Mouse (Mus musculus) kidney, embryonic 15.5 days (tissue): ENCODE results near the gene Slc16a8. TPM values are rescaled to one million over a fixed set of nuclear protein-coding genes. Genes with fewer than 3 reads are reported as not detected.

Experiments used
- ATAC-seq: fragments of 200-750 bp; cut with Nextera tagmentation; replicated peaks from 2 replicates; pipeline ENCODE4 v1.8.0; 2017; ENCODE audit warnings: moderate TSS enrichment; ENCODE audit not compliant: low FRiP score
- H3K27ac ChIP-seq: fragments of 300-500 bp; sonication (generic); 2 replicates; pipeline ENCODE4 v1.5.1; 2015; ENCODE audit warnings: mild to moderate bottlenecking, inconsistent platforms
- H3K27me3 ChIP-seq: fragments of 300-500 bp; sonication (generic); 2 replicates; pipeline ENCODE4 v1.6.1; 2015; ENCODE audit warnings: inconsistent platforms
- H3K36me3 ChIP-seq: fragments of 300-500 bp; sonication (generic); 2 replicates; pipeline ENCODE4 v1.6.1; 2015; ENCODE audit warnings: inconsistent platforms
- H3K4me1 ChIP-seq: fragments of 300-500 bp; sonication (generic); 2 replicates; pipeline ENCODE4 v1.6.1; 2015; ENCODE audit warnings: inconsistent platforms
- H3K4me2 ChIP-seq: fragments of 300-500 bp; sonication (generic); 2 replicates; pipeline ENCODE4 v1.6.1; 2015; ENCODE audit warnings: moderate library complexity, mild to moderate bottlenecking, inconsistent platforms
- H3K4me3 ChIP-seq: fragments of 300-500 bp; sonication (generic); replicated peaks from 2 replicates; pipeline ENCODE4 v1.5.1; 2015; ENCODE audit warnings: mild to moderate bottlenecking, inconsistent platforms
- H3K9ac ChIP-seq: fragments of 300-500 bp; sonication (generic); 2 replicates; pipeline ENCODE4 v1.6.1; 2015; ENCODE audit warnings: mild to moderate bottlenecking, inconsistent platforms
- H3K9me3 ChIP-seq: fragments of 300-500 bp; sonication (generic); replicated peaks from 2 replicates; pipeline ENCODE4 v1.6.1; 2016; ENCODE audit warnings: inconsistent platforms
- WGBS: fragments of 180-500 bp; shearing (Covaris S2); methylation state at CpG from one replicate; pipeline ENCODE4 v1.1.7; 2015; ENCODE audit warnings: mixed read lengths; 5-methylcytosine and 5-hydroxymethylcytosine counted together
- polyA plus RNA-seq: library from polyadenylated mRNA; unstranded; fragments of >200 nt; fragmentation: Nextera tagmentation; extraction: Ambion mirVana; gene quantifications from 2 replicates; pipeline ENCODE4 v1.2.1, GENCODE M21; 2015

Gene Slc16a8
- polyA plus RNA-seq, 1 experiment from 2014 or later, result 0.26 TPM

DNA sequence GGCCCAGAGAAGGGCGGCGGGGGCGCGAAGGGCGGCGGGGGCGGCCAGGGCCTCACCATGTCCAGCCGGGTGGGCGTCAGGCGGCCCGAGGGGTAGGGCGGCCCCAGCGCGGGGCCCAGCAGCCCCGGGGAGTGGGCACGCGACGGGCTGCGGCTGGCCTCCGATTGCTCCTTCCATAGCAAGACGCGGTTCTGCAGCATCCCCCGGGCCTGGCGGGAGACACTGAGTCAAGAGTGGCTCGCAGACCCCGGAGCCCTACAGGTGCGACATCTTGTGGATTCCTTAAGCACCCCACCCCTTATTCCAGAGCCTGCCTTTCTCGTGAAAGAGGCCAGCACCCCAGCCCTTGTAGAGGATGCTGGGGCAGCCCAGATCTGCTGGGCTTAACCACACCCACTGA, 7.2 kb upstream of the Slc16a8 start:
- 0% methylated on average over 28 of the region's 28 CpGs for WGBS
- H3K36me3 ChIP-seq, result no peaks in the 10 kb centered on the region
- peak overlapping the region; percentile 100 for H3K4me2 ChIP-seq
- peak; percentile 47 for ATAC-seq
- H3K27ac ChIP-seq, result no peak overlapping the region
- peaks cover 37% of the 10 kb centered on the region for H3K4me1 ChIP-seq
- H3K9me3 ChIP-seq, result no peaks in the 10 kb centered on the region
- peaks cover 57% of the 10 kb centered on the region for H3K27me3 ChIP-seq
- H3K4me3 ChIP-seq, result peak overlapping the region; percentile 64
- H3K9ac ChIP-seq, result peak overlapping the region; percentile 60

DNA sequence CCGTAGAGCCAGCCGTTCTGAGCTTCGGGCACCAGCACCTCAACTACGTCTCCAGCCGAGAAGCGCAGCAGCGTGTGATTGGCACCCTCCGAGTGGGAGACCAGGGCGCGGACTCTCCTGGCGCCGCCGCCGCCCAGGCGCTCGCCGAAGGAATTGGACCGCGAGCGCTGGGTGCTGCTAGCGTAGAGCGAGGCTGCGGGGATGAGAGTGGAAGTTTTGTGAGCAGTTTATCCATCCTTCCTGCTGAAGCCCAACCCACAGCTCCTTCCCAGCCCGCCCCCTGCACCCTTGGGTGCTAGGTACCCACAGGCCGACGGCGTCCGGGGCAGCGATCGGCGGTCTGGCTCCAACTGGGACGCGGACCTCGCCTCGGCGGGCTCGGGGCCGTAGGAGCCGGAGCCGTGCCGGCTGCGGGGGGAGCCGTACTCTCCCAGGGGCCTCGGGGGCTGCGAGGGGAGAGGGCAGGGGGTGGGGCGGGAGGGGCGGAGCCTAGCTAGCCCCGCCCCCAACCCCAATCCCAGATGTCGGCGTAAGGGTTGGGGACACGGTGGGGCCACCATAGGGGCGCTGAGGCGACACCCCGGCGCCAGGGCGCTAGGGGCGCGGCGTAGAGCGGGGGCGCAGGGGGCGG, 6.6 kb upstream of the Slc16a8 start:
- Histone ChIP-seq H3K9me3 (no peaks in the 10 kb centered on the region), H3K36me3 (no peaks in the 10 kb centered on the region), H3K4me1 (peaks cover 37% of the 10 kb centered on the region), H3K4me3 (peak overlapping the region; percentile 64), H3K27me3 (peaks cover 52% of the 10 kb centered on the region), H3K27ac (0 out of 2 replicates have a peak overlapping the region, but pooled peaks have one; percentile 37), H3K9ac (peak overlapping the region; percentile 60), H3K4me2 (peak overlapping the region; percentile 100)
- WGBS, result under 1% methylated on average over 58 of the region's 62 CpGs
- ATAC-seq, result peak; percentile 72

DNA sequence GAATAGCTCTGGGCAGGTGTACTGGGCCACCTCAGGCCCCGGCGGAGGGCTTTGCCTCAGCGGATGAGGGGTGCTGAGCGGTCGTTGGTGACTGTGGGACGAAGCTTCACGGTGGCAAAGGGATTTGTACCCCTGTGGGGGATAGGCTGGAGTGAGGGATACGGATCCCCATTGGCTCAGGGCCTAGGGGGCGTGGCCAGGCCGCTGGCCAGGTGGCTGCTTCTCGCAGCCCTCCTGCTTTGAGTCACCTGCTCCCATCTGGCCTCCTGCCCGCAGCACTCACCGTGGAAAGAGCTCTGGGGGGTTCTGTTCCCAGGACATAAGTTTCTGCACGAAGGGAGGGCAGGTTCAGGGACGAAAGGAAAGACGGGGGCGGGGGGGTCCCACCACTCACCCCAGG, 4.0 kb upstream of the Slc16a8 start:
- Histone ChIP-seq H3K9me3 (no peaks in the 10 kb centered on the region), H3K4me3 (no peak overlapping the region), H3K27ac (0 out of 2 replicates have a peak overlapping the region, but pooled peaks have one; percentile 22), H3K4me1 (peaks cover 39% of the 10 kb centered on the region), H3K9ac (no peak overlapping the region), H3K36me3 (no peaks in the 10 kb centered on the region), H3K4me2 (no peak overlapping the region), H3K27me3 (peaks cover 60% of the 10 kb centered on the region)
- WGBS, result 40% methylated on average over 17 of the region's 17 CpGs
- ATAC-seq, result 0 out of 2 replicates have a peak, but pooled peaks have one; percentile 14

DNA sequence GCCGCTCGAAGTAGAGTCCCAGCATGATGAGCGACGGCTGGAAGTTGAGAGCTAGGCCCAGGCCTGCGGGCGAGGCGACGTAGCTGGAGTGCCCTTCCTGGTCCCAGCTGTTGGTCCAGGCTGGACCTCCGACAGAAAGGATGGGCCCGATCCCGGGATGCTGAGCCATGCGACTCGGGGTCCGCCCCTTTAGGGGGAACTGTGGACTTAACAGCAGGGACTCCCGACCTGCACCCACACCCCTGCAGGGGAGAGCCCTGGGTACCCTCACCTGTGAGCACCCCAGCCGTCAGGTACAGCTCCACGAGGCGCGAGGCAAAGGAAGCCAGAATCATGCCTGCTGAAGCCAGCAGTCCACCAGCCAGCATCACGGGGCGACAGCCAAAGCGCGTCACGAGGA, 2.0 kb downstream of the Slc16a8 start:
- H3K36me3 ChIP-seq, result peaks cover 18% of the 10 kb centered on the region
- 30% methylated on average over 24 of the region's 24 CpGs for WGBS
- no peaks in the 10 kb centered on the region for H3K9me3 ChIP-seq
- H3K9ac ChIP-seq, result peak overlapping the region; percentile 49
- H3K27ac ChIP-seq, result no peak overlapping the region
- H3K27me3 ChIP-seq, result peaks cover 51% of the 10 kb centered on the region
- H3K4me3 ChIP-seq, result peak overlapping the region; percentile 39
- peaks cover 24% of the 10 kb centered on the region for H3K4me1 ChIP-seq
- peak overlapping the region; percentile 76 for H3K4me2 ChIP-seq
- ATAC-seq, result no peak

DNA sequence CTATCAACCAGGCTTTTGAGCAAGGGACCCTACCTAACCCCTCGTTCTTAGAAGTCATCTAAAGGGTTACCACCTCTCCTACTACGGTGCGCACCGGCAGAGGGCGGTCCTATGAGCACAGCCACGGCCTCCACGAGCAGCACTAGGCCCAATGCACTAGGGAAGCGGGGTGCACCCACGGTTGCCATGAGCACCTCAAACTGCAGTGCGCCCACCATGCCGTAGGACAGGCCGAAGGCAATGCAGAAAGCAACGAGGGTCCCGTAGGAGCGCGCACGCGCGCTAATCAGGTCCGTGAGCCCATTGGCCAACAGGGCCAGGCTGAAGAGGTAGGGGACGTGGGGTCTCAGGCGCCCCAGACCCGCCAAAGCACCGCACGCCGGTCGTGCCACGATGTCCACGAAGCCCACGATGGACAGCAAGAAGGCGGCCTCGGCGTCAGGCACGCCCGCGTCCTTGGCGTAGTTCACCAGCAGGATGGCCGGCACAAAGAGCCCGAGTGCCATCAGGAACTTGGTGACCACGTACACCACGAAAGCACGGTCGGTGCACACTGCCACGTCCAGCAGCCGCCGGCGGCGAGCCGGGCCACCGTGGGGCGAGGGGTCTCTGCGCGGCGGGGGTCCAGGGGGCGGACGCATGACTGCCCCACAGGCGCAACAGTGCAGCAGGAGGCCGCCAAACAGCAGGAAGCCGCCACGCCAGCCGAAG, 2.6 kb downstream of the Slc16a8 start:
- H3K27me3 ChIP-seq, result peaks cover 51% of the 10 kb centered on the region
- peaks cover 24% of the 10 kb centered on the region for H3K4me1 ChIP-seq
- H3K27ac ChIP-seq, result no peak overlapping the region
- peak overlapping the region; percentile 49 for H3K9ac ChIP-seq
- H3K4me2 ChIP-seq, result peak overlapping the region; percentile 76
- ATAC-seq, result peak; percentile 55
- no peaks in the 10 kb centered on the region for H3K9me3 ChIP-seq
- H3K36me3 ChIP-seq, result peaks cover 23% of the 10 kb centered on the region
- WGBS, result 3% methylated on average over 61 of the region's 61 CpGs
- peak overlapping the region; percentile 39 for H3K4me3 ChIP-seq

DNA sequence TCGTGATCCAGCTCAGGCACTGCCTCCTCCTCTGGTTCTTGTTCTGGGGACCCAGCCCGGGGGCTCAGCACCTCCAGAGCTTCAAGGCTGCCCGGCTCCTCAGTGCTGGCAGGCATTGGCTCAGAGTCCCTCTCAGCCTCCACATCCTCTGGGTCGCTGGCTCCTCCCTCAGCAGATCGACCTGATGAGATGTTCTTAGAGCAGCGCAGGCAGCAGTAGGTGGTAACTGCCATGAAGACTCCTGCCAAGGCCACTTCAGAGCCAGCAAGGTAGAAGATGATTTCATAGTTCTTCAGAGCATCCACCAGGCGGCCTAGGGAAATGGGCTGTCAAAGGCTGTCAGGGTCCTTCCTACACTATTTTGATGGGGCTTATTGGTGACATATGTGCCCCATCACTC, 3.4 kb downstream of the Slc16a8 start:
- peaks cover 24% of the 10 kb centered on the region for H3K4me1 ChIP-seq
- peaks cover 51% of the 10 kb centered on the region for H3K27me3 ChIP-seq
- 51% methylated on average over 7 of the region's 7 CpGs for WGBS
- no peak overlapping the region for H3K4me2 ChIP-seq
- H3K27ac ChIP-seq, result no peak overlapping the region
- no peaks in the 10 kb centered on the region for H3K9me3 ChIP-seq
- no peak overlapping the region for H3K4me3 ChIP-seq
- H3K36me3 ChIP-seq, result peaks cover 31% of the 10 kb centered on the region
- H3K9ac ChIP-seq, result no peak overlapping the region
- ATAC-seq, result 0 out of 2 replicates have a peak, but pooled peaks have one; percentile 29

DNA sequence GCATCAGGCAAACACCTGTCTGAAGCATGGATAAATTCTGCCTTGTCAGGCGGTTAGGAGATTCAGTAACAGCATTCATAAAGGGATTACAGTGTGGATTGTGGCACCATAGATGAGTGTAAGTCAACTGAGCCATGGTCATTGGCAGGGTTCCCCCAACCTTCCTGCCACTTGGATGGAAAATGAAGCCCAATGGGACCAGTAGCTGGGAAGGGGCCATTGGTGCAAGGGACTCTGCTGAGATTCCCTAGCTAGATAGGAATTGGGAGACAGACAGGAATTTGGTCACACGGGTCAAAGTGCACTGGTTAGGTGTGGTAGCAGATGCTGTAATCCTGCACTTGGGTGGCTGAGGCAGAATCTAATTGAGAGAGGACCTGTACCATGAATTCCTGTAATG, 4.3 kb downstream of the Slc16a8 start:
- WGBS, result 77% methylated on average over 2 of the region's 2 CpGs
- Histone ChIP-seq H3K27ac (no peak overlapping the region), H3K9me3 (no peaks in the 10 kb centered on the region), H3K4me3 (no peak overlapping the region), H3K4me2 (no peak overlapping the region), H3K36me3 (peaks cover 40% of the 10 kb centered on the region), H3K27me3 (peaks cover 45% of the 10 kb centered on the region), H3K4me1 (peaks cover 24% of the 10 kb centered on the region), H3K9ac (no peak overlapping the region)
- no peak for ATAC-seq

DNA sequence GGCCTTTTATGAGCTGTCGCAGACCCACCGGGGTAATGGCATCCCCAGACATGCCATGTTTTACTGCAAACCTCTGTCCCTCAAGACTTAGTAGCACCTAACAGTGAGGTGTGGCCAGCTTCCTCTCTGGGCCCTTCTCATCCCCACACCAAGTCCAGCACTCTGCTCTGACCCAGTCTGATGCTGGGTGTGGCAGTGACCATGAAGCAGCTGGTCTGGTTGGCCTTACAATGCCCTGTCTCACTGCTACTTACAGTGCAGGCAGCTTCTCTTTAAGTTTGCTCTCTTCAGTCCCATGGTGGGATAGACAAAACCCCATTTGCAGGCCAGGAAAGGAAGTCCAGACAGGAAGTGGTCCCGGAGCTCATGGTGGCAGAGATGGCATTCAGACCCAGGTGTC, 9.2 kb downstream of the Slc16a8 start:
- no peak overlapping the region for H3K4me2 ChIP-seq
- no peaks in the 10 kb centered on the region; the same call in 1 of the 2 replicates for H3K27me3 ChIP-seq
- H3K4me3 ChIP-seq, result no peak overlapping the region
- no peak overlapping the region for H3K27ac ChIP-seq
- no peaks in the 10 kb centered on the region for H3K9me3 ChIP-seq
- peaks cover 73% of the 10 kb centered on the region for H3K36me3 ChIP-seq
- no peak overlapping the region for H3K9ac ChIP-seq
- H3K4me1 ChIP-seq, result peaks cover 3% of the 10 kb centered on the region; the same call in 1 of the 2 replicates
- WGBS, result 92% methylated on average over 3 of the region's 3 CpGs
- no peak for ATAC-seq

DNA sequence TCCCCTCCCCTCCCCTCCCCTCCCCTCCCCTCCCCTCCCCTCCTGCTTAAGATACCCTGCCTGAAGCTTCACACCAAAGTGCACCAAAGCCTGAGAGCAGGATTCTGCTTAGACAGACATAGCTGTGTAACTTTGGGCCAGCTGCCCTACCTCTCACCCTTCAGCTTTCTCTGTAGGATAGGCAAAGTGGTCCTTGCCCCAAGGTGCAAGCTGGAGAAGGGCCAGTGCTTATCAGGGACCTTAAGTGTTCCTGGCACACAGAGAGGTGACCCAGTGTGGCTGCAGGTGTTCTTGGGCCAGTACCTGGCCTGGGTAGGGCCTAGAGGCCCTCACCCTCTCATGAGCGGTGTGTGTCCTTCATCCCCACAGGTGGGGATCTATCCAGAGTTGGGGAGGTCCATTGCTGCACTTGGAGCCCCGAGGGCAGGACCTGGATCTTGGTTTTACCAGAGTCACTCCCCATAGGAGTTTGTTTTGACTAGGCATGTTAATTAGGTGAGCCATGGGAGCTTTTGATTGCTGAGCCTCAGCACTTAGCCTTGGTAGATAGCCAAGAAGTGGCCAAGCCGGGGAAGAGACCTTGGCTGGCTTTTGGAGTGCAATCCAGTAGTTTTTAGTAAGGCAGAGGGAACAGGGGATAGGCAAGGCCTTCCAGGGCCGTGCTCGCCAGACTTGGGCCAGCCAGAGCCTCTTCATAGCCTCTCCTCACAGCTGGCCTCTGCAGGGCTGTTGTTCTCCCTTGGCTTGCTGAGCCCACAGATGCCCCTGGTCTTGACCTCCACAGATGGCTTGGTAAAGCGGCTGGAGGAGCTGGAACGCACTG, 10.3 kb downstream of the Slc16a8 start:
- no peak overlapping the region for H3K9ac ChIP-seq
- peaks cover 81% of the 10 kb centered on the region for H3K36me3 ChIP-seq
- H3K4me1 ChIP-seq, result peaks cover 3% of the 10 kb centered on the region; the same call in 1 of the 2 replicates
- no peak overlapping the region for H3K4me3 ChIP-seq
- H3K27ac ChIP-seq, result 0 out of 2 replicates have a peak overlapping the region, but pooled peaks have one; percentile 18
- ATAC-seq, result no peak
- H3K9me3 ChIP-seq, result no peaks in the 10 kb centered on the region
- no peaks in the 10 kb centered on the region for H3K27me3 ChIP-seq
- 78% methylated on average over 7 of the region's 7 CpGs for WGBS
- H3K4me2 ChIP-seq, result no peak overlapping the region

DNA sequence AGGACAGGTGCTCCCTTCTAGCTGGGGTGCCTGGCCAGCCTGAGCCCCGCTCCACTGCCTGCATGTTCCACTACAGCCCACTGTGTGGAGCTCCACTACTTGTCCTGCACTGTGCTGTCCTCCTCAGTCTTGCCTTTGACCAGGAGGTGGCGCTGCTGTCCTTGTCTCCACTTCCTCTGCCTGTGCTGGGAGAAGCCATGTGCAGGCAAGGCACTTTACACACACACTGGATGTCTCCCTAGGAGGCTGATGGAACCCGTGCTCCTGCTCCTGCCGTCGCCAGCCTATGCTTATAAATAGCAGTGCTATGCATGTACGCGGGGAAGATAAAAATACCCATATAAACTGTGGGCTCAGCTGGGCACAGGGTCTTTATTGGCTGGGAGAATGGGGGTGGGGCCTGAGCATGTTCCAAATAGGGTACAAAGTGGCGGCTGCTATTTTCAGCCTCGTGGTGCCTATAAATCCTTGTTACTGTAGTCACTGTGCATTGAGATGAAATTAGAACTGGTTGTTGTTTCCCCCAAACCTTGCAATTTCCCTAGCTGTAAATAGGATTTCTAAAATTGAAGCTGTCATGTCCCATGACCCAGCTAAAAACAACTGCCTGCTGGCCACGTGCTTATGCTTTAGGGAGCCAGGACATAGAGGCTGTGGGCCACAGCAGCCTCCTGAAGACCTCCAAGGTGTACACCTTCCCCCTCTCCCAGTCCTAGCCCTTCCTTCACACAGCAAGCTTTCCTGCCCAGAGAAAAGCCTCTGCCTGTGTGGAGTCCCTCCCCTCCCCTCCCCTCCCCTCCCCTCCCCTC, 11.1 kb downstream of the Slc16a8 start:
- ATAC-seq, result peak; percentile 95
- H3K9ac ChIP-seq, result no peak overlapping the region
- H3K4me3 ChIP-seq, result no peak overlapping the region
- H3K36me3 ChIP-seq, result peaks cover 82% of the 10 kb centered on the region
- H3K27ac ChIP-seq, result no peak overlapping the region
- H3K4me1 ChIP-seq, result peaks cover 3% of the 10 kb centered on the region; the same call in 1 of the 2 replicates
- WGBS, result 23% methylated on average over 10 of the region's 10 CpGs
- no peaks in the 10 kb centered on the region for H3K27me3 ChIP-seq
- no peaks in the 10 kb centered on the region for H3K9me3 ChIP-seq
- 0 out of 2 replicates have a peak overlapping the region, but pooled peaks have one; percentile 25 for H3K4me2 ChIP-seq

DNA sequence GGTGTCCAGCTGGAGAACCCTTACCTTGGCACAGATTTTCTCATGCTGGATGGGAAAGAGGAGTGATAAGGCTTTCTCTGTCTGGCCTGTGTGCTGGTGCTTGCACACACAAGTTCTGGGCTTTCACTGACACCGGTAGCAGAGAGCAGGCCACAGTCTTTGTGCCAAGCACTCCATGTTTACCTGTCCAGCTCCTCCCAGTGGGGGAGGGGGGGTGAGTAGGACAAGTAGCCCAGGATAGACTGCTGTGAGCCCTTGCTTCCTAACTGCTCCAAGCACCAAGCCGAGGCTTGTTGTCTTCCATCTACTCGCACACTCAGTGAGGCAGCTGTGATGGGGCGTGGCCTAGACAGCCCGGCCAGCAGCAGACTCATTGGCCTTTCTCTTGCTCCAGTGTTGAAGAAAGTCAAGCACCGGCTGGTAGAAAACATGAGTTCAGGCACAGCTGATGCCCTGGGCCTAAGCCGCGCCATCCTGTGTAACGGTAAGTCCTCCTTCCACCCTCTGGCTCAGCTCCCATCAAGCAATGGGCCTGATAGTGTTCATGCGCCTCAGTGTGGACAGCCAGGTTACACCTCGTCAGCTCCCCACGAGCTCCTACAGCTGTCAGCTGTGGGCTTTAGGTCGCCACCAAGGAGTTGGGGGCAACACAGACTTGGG, 11.9 kb downstream of the Slc16a8 start:
- Histone ChIP-seq H3K27me3 (no peaks in the 10 kb centered on the region), H3K4me1 (peaks cover 3% of the 10 kb centered on the region; the same call in 1 of the 2 replicates), H3K9me3 (no peaks in the 10 kb centered on the region), H3K27ac (no peak overlapping the region), H3K9ac (no peak overlapping the region), H3K4me2 (no peak overlapping the region), H3K36me3 (peaks cover 82% of the 10 kb centered on the region), H3K4me3 (no peak overlapping the region)
- WGBS, result 73% methylated on average over 13 of the region's 13 CpGs
- ATAC-seq, result peak; percentile 46
